Mouse (Mus musculus): ENCODE measurements at regions not wholly inside any gene's neighbourhood (a gene's known extent, or its start where the extent isn't known, plus 50 kb on each side); places are given as distances from the start of the nearest gene placed in this dataset.

DNA sequence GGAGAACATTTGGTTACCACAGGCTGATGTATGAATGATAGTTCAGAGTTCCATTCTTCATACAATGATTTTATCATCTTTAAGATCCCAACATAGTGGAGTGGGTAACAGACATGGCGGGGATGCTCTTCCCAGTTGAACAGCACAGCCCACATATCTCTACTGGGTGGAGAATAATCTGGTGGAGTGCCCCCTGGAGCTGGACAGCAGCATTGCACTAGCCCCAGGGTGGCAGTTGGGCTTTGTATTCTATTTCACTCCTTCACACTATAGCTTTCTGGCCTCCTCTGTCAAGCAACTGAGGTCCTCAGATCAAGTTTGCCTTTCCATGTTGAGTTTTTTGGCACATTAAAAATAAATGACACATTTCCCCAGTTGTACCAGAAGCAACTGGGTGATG lies 569.4 kb upstream of the Mki67 start:
- no peak for DNase-seq

- DNase-seq: peak in 1 of 2 experiments; percentile 20
Measured at GRCm38 (mm10) chr7:136293536-136294145, 577.5 kb upstream of the Mki67 start.

- peak; percentile 29 to 50 for DNase-seq
Measured at GRCm38 (mm10) chr7:136294445-136294844, 578.3 kb upstream of the Mki67 start.

DNA sequence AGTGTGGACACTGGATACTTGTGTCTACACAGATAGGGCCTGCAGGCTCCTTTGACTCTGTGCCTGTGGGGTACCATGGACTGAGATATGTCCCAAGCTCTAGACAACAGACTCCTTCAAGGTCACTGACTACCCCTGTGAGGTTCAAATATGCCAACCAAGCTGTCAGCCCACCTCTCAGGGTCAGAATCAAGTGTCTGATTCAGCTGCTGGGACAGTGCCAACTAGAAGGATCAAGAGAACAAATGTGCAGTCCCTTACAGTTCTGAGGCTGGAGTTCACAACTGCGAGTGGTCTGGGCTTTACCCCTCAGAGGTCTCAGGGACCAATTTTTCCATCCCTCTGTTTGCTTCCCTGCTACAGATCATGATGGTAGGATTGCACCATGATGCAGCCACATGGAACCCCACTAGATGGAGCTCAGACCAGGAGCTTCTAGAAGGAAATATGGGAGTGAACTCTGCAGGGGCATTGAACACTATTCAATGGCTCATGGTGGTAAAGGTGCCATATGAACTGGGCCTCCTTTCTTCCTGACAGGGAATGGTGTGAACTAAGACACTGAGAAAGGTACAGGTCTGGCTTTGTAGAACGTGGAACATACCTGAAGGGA lies 581.8 kb upstream of the Mki67 start:
- peak; percentile 18 to 34 for DNase-seq

- no peak for DNase-seq
Measured at GRCm38 (mm10) chr7:136306137-136306536, 588.3 kb upstream of the Mgmt start.

DNA sequence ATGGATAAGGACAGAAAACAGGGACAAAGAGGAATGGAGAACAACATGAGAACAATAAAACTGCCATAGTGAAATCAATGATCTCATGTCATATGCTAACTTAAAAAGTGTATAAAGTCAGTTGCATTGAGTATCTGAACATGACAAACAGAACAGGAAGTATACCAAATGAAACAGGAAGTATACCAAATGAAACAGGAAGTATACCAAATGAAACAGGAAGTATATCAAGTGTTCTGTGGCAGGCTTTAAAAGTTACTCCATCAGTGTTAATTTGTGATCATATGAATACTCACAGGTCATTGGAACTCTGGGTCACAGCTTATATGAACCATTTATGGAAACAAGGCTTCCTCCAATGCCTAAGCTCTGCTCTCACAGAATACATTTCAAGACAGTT lies 585.6 kb upstream of the Mgmt start:
- DNase-seq: no peak

DNA sequence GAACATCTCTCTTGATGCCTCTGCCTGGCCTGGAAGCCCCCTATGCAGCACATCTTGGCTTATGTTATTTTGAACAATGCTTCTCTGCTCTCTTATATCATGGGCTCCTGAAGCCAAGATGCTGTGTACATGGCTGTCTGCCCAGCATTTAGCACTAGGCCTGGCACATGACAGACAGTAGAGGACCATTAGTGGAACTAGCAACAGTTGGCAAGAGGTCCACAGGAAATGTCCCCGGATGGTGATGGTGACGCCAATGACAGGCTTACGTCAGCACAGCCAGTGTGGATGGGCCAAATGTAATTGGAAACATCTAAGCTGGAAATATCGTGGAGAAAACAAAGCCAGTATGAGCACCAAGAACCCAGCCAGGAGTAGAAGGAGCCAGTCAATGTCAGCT lies 567.1 kb upstream of the Mgmt start:
- DNase-seq: peak in 1 of 2 experiments; percentile 18

DNA sequence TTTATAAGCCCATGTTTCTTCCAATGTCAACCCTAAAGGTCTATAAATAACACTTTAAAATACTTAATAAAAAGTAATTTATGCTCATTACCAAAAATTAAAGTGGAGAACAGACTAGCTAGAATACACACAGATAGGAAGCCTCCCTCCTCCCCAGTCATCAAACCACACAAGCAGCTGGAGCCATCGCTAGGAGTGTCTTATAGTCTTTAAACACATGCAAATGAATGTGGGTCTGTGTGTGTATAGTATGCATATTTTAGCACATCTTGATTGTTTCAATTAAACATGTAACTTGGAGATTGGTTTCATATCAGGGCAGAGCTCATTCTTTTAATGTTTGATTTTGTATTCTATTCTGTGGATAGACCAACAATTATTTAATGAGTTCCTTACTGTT lies 564.0 kb upstream of the Mgmt start:
- DNase-seq: no peak

DNA sequence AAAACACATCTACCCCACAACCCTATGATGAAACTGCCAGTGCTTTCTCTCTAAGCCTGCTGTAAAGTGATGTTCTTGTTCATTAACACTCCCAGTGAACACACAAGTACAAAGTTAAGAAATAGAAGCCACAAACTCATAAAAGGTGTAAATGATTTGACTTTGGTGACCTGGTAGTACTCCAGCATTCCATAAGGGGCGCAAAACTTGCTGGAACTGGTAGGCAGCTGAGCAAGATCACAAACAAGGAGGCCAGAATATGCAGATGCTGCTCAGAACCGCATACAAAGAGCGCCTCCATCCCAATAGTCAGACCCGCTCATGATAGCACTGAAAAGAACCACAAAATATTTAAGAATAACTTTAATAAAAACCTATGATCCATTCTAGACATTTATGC lies 561.6 kb upstream of the Mgmt start:
- DNase-seq: no peak

GRCm38 (mm10) chr7:136341599-136342210 lies 552.7 kb upstream of the Mgmt start:
- no peak for DNase-seq

- DNase-seq: no peak
Measured at GRCm38 (mm10) chr7:136342211-136342799, 552.1 kb upstream of the Mgmt start.

DNA sequence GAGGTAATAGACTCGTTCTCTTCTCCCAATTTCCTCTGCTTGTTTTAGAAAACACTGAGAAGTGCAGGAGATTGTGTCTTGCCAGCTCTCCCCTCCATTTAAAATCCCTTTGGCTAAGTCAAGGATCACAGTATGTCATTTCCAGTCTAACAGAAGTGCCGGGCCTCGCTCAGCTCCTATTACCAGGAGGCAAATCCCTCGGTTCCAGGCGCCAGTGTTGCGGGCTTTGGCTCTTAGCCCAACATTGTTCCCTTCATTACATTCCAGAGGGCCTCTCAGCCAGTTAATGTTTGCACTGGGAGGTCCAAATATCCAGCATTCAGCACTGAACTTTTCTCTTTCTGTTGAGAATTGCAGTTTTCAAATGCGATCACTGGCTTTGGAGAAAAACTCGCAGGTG lies 551.6 kb upstream of the Mgmt start:
- peak; percentile 47 to 52 for DNase-seq

DNA sequence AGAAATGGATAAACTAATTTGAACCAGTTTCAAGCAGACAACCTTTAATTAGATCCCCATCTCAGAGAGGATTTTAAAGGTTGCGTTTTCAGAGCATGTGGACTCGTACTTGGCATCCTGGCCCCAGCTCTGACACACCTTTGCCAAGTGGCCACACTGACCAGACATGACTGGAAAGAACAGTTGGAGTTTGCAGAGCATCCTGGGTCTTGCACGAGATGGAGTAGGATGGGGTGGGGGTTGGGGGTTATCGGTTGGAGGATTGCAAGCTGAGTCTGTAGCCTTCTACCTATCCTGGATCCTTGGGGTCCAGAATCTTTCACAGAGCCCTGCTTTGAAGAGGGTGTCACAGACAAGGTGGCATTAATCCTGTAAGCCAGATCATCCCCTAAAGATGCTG lies 550.9 kb upstream of the Mgmt start:
- peak; percentile 32 to 34 for DNase-seq

- DNase-seq: no peak
Measured at GRCm38 (mm10) chr7:136345051-136345450, 549.4 kb upstream of the Mgmt start.

- no peak for DNase-seq
Measured at GRCm38 (mm10) chr7:136346531-136346930, 547.9 kb upstream of the Mgmt start.

GRCm38 (mm10) chr7:136348309-136348708 lies 546.1 kb upstream of the Mgmt start:
- no peak for DNase-seq

DNA sequence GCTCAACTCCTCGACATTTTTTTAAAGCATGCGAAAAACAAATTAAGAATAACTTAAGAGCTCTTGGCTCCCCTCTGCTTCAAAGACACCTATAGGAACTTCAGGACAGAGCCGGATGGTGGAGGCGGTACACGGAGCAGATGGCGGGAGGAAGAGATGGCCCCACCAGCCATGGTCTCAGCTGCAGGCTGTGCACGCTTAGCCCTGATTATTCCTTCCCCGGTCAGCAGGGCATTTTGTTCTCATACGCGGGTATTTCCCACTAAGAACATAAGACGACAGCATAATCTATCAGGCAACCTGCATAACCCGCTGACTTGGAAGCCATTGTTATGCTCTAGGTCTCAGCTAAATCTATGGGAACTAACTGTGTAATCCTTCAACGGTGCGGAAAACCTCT lies 544.8 kb upstream of the Mgmt start:
- DNase-seq: no peak

GRCm38 (mm10) chr7:136357011-136357410 lies 537.4 kb upstream of the Mgmt start:
- no peak for DNase-seq

- DNase-seq: peak; percentile 20 to 31
Measured at GRCm38 (mm10) chr7:136365318-136366211, 528.8 kb upstream of the Mgmt start.

DNA sequence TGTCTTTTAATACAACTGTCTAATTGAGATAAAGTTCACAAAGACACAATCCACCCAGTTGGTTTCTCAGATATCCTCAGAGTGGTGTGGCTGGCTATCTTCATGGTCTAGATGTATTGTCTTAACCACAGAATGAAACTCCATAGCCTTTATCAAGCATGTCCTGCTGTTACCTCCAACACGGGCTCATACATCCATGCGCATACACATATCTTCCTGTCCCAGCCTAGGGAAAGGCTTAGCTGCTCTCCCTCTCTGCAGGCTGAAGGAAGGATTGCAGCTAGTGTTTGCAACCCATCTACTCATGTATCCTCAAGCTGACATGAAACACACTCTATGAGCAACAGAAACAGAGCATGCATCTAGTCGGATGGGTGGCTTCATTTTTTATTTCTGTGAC lies 517.2 kb upstream of the Mgmt start:
- DNase-seq: no peak

DNA sequence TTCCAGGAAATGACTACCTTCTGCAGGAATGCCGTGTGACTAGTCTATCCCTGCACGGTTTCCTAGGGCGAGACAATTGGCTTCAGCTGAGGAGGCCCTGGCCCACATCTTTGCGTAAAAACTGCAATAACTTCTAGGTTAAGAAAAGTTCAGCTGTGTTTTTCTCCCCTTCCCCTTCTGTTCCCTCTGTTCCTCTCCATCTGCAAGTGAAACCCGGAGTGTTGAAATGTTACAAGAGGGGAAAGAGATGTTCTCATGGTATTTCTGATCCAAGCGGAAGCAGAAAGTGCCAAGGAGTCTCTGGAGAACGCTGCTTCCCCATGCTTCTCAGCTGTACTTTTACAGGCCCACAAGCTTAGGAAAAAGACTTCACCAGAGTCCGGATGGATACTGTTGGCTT lies 516.7 kb upstream of the Mgmt start:
- no peak for DNase-seq

- DNase-seq: no peak
Measured at GRCm38 (mm10) chr7:136378321-136378720, 516.1 kb upstream of the Mgmt start.

DNA sequence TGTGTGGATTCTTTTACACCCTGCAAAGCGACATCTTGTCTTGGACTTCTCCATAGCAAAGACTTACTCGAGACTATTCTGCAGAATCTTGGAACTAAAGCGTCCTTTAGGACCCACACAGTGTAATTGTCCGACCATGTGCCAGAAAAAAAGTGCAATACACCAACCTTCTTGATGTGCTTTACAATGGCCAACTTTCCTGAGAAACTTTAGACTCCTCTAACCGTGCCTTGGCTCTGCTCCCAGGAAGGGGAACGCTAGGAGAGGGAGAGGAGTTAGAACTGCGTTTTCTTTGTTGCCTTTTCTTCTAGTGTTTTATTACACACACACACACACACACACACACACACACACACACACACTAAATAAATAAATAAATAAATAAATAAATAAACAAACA lies 515.1 kb upstream of the Mgmt start:
- DNase-seq: no peak
